Mouse (Mus musculus): Measurements from ENCODE around the gene Scgb1b10. TPM values are rescaled to one million over a fixed set of nuclear protein-coding genes. Genes with fewer than 3 reads are reported as not detected.
"Not testable (repeated sequence)": the region's sequence is repeated elsewhere in the genome, so short reads cannot be mapped to it uniquely, and the experiment has no call there.

The Scgb1b10 gene
- total RNA-seq (2012; rRNA removed) = not detected in 2 replicates

DNA sequence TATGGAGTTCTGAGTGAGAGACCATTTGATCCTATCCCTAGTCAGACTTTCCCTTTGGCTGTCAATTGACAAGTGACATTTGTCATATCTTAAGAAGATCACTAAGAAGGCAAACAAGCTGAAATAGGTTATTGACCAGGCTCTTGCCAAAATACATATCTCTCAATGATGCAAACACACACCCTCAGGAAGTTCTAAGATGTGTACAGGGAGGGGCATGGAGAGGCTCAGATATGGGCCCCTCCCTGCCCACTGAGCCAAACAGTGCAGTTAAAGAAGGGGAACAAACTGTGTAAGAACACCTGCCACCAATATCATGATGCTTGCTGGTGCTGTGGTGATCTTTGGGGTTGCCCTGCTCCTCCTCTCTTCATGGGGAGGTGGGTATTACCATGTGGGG is at the start of gene Scgb1b10:
TSS of gene Scgb1b10 (plus strand) at position 301 of the 400 bp plus-strand sequence.
- in situ Hi-C loops (cut with MboI; ENCODE audit: low sequenced_read_pairs in 2 of 2, unreplicated experiment in 2 of 2); DNase-seq (ENCODE audit: low read depth, low spot score); H3K4me1 ChIP-seq (ENCODE audit: control insufficient read depth in 2 of 2, insufficient read depth in 2 of 2, low read length in 2 of 2, poor library complexity in 1 of 2): not testable (repeated sequence)

More for the DNA sequence above, at the start of gene Scgb1b10:
- H3K9ac ChIP-seq (ENCODE audit: insufficient read depth, low read depth, low read length, poor library complexity, severe bottlenecking); H3K9me3 ChIP-seq (ENCODE audit: control insufficient read depth, insufficient read depth, low read depth, low read length); H3K27ac ChIP-seq (ENCODE audit: insufficient read depth, low read depth, low read length, poor library complexity, severe bottlenecking); H3K36me3 ChIP-seq (ENCODE audit: control insufficient read depth, insufficient read depth, low read length, poor library complexity, severe bottlenecking); H3K4me3 ChIP-seq (ENCODE audit: insufficient read depth in 1 of 2, low read depth in 1 of 2, low read length in 2 of 2, poor library complexity in 1 of 2, severe bottlenecking in 1 of 2): not testable (repeated sequence)

Other genes starting within 250 kb of the Scgb1b10 start
- not detected in 2 replicates for gene Scgb2b11, start 110.3 kb downstream of the Scgb1b10 start, total RNA-seq (2012; rRNA removed)
- not detected in 2 replicates for gene Scgb1b11, start 122.0 kb downstream of the Scgb1b10 start, total RNA-seq (2012; rRNA removed)
- gene Scgb2b12, start 226.4 kb downstream of the Scgb1b10 start, total RNA-seq (2012; rRNA removed) = not detected in 2 replicates
- not detected in 2 replicates for gene Scgb1b12, start 233.3 kb downstream of the Scgb1b10 start, total RNA-seq (2012; rRNA removed)

Data from ES-E14 (cell line).